Mouse (Mus musculus) liver, postnatal 0 days (tissue): ENCODE data around the gene Clip2.

Experiments used
- CTCF ChIP-seq: sonication (generic); IDR thresholded peaks from 2 replicates; pipeline ENCODE4 v1.5.1; 2016; ENCODE audit warnings: antibody characterized with exemption, low read depth
- EP300 ChIP-seq: IDR thresholded peaks from 2 replicates; pipeline ENCODE4 v1.6.1; 2016; ENCODE audit warnings: antibody characterized with exemption, low read depth, mild to moderate bottlenecking

DNA sequence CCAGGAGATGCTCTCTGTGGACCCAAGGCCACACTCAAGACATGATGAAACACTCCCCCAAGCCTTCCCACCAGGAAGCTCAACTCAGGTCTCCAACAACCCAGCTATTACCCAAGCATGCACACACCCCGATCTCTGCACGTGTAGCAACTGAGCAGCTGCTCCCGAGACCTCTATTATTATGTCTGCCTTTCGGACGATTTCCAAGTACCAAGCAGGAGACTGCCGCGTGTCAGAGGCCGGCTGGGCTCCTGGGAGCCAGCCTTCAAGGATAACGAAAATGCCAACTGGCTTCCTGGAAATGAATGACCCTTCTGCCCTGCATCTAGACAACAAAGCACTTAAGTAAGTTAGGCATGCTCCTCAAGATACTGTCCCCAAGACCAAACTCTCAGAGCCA lies 97.8 kb downstream of the Clip2 start:
- TF ChIP-seq CTCF (no peak), EP300 (no peak)
